Mouse (Mus musculus) megakaryocyte-erythroid progenitor cell, adult 5 weeks (primary cell): ENCODE measurements around the gene Tgfbr3. TPM values are rescaled to one million over a fixed set of nuclear protein-coding genes. Genes with fewer than 3 reads are reported as not detected.

ENCODE experiments used
- polyA plus RNA-seq: library from polyadenylated mRNA; stranded (reverse); fragments of >175 nt; gene quantifications from 2 replicates; pipeline ENCODE4 v1.2.3, GENCODE M21; 2012

The Tgfbr3 gene
- 3.6 and 8.4 TPM in 2 replicates for polyA plus RNA-seq

GRCm38 (mm10) chr5:107289234-107289764, at the start of gene Tgfbr3:
Tgfbr3 (minus strand) TSS chr5:107289629.

GRCm38 (mm10) chr5:107330916-107331421, 41.5 kb upstream of the Tgfbr3 start, which contains the start of gene Brdt:
Brdt (plus strand) TSS chr5:107331159.

Other genes with a start within 250 kb of the Tgfbr3 start
- 0.04 and 0.10 TPM in 2 replicates for gene Brdt, start 41.5 kb upstream of the Tgfbr3 start, polyA plus RNA-seq
- gene Ephx4, start 113.1 kb upstream of the Tgfbr3 start, polyA plus RNA-seq, result 0.05 TPM in 1 of 2 replicates, not detected in the other
- 0.04 TPM in 1 of 2 replicates, not detected in the other for gene Lpcat2b, start 141.9 kb upstream of the Tgfbr3 start, polyA plus RNA-seq
- gene Btbd8, start 148.4 kb upstream of the Tgfbr3 start, polyA plus RNA-seq, result 1.3 TPM in 2 replicates
- gene Gm42669, start 218.0 kb upstream of the Tgfbr3 start, polyA plus RNA-seq, result 0.09 TPM in 1 of 2 replicates, not detected in the other
- gene 1700028K03Rik, start 245.1 kb upstream of the Tgfbr3 start, polyA plus RNA-seq, result not detected in 2 replicates